Mouse (Mus musculus): Measurements from ENCODE around the gene Trim41. TPM values are rescaled to one million over a fixed set of nuclear protein-coding genes. Genes with fewer than 3 reads are reported as not detected.
A peak's percentile ranks its signal among the peaks of the same experiment; 100 is the strongest.

The Trim41 gene
- polyA plus RNA-seq, 1 experiment: 95.5 TPM

- Histone ChIP-seq H3K27ac (ENCODE audit: control insufficient read depth, insufficient read depth, low read depth, low read length) (no peak overlapping the region), H3K4me1 (ENCODE audit: control insufficient read depth, insufficient read depth, low read length) (no peaks in the 10 kb centered on the region), H3K27me3 (ENCODE audit: control insufficient read depth, insufficient read depth, low read length) (no peaks in the 10 kb centered on the region), H3K4me3 (ENCODE audit: control insufficient read depth, low read depth, low read length) (no peak overlapping the region), H3K36me3 (ENCODE audit: control insufficient read depth, insufficient read depth, low read length) (no peaks in the 10 kb centered on the region)
- TF ChIP-seq CTCF (IDR thresholded peaks at IDR 0.05; ENCODE audit: control insufficient read depth, insufficient read depth, insufficient replicate concordance, low read depth, low read length) (no peak), POLR2A (IDR thresholded peaks at IDR 0.05; ENCODE audit: control insufficient read depth, low read depth, low read length) (no peak)
Measured at GRCm38 (mm10) chr11:48844309-48844708, 27.2 kb upstream of the Trim41 start.

- H3K36me3 ChIP-seq (ENCODE audit: control insufficient read depth, insufficient read depth, low read length): no peaks in the 10 kb centered on the region
- H3K4me3 ChIP-seq (ENCODE audit: control insufficient read depth, low read depth, low read length): no peak overlapping the region
- no peak overlapping the region for H3K27ac ChIP-seq (ENCODE audit: control insufficient read depth, insufficient read depth, low read depth, low read length)
- H3K27me3 ChIP-seq (ENCODE audit: control insufficient read depth, insufficient read depth, low read length): no peaks in the 10 kb centered on the region
- no peaks in the 10 kb centered on the region for H3K4me1 ChIP-seq (ENCODE audit: control insufficient read depth, insufficient read depth, low read length)
- TF ChIP-seq POLR2A (IDR thresholded peaks at IDR 0.05; ENCODE audit: control insufficient read depth, low read depth, low read length) (no peak), CTCF (IDR thresholded peaks at IDR 0.05; ENCODE audit: control insufficient read depth, insufficient read depth, insufficient replicate concordance, low read depth, low read length) (no peak)
Measured at GRCm38 (mm10) chr11:48843202-48843601, 26.0 kb upstream of the Trim41 start.

GRCm38 (mm10) chr11:48842378-48842792 lies 25.2 kb upstream of the Trim41 start:
- Histone ChIP-seq H3K4me3 (ENCODE audit: control insufficient read depth, low read depth, low read length) (no peak overlapping the region), H3K27me3 (ENCODE audit: control insufficient read depth, insufficient read depth, low read length) (no peaks in the 10 kb centered on the region), H3K4me1 (ENCODE audit: control insufficient read depth, insufficient read depth, low read length) (peaks cover 3% of the 10 kb centered on the region), H3K27ac (ENCODE audit: control insufficient read depth, insufficient read depth, low read depth, low read length) (no peak overlapping the region), H3K36me3 (ENCODE audit: control insufficient read depth, insufficient read depth, low read length) (no peaks in the 10 kb centered on the region)
- no peak for TF ChIP-seq POLR2A (IDR thresholded peaks at IDR 0.05; ENCODE audit: control insufficient read depth, low read depth, low read length)
- TF ChIP-seq CTCF (IDR thresholded peaks at IDR 0.05; ENCODE audit: control insufficient read depth, insufficient read depth, insufficient replicate concordance, low read depth, low read length): no peak

- TF ChIP-seq CTCF (IDR thresholded peaks at IDR 0.05; ENCODE audit: control insufficient read depth, insufficient read depth, insufficient replicate concordance, low read depth, low read length): no peak
- no peak for TF ChIP-seq POLR2A (IDR thresholded peaks at IDR 0.05; ENCODE audit: control insufficient read depth, low read depth, low read length)
- H3K36me3 ChIP-seq (ENCODE audit: control insufficient read depth, insufficient read depth, low read length): no peaks in the 10 kb centered on the region
- no peak overlapping the region for H3K4me3 ChIP-seq (ENCODE audit: control insufficient read depth, low read depth, low read length)
- H3K4me1 ChIP-seq (ENCODE audit: control insufficient read depth, insufficient read depth, low read length): peaks cover 8% of the 10 kb centered on the region
- H3K27me3 ChIP-seq (ENCODE audit: control insufficient read depth, insufficient read depth, low read length): no peaks in the 10 kb centered on the region
- H3K27ac ChIP-seq (ENCODE audit: control insufficient read depth, insufficient read depth, low read depth, low read length): no peak overlapping the region
Measured at GRCm38 (mm10) chr11:48841213-48841612, 24.1 kb upstream of the Trim41 start.

GRCm38 (mm10) chr11:48840805-48841204 lies 23.7 kb upstream of the Trim41 start:
- Histone ChIP-seq H3K4me3 (ENCODE audit: control insufficient read depth, low read depth, low read length) (no peak overlapping the region), H3K4me1 (ENCODE audit: control insufficient read depth, insufficient read depth, low read length) (peaks cover 8% of the 10 kb centered on the region), H3K27ac (ENCODE audit: control insufficient read depth, insufficient read depth, low read depth, low read length) (no peak overlapping the region), H3K36me3 (ENCODE audit: control insufficient read depth, insufficient read depth, low read length) (no peaks in the 10 kb centered on the region), H3K27me3 (ENCODE audit: control insufficient read depth, insufficient read depth, low read length) (no peaks in the 10 kb centered on the region)
- TF ChIP-seq POLR2A (IDR thresholded peaks at IDR 0.05; ENCODE audit: control insufficient read depth, low read depth, low read length) (no peak), CTCF (IDR thresholded peaks at IDR 0.05; ENCODE audit: control insufficient read depth, insufficient read depth, insufficient replicate concordance, low read depth, low read length) (no peak)

- peaks cover 9% of the 10 kb centered on the region for H3K4me1 ChIP-seq (ENCODE audit: control insufficient read depth, insufficient read depth, low read length)
- H3K27ac ChIP-seq (ENCODE audit: control insufficient read depth, insufficient read depth, low read depth, low read length): no peak overlapping the region
- H3K36me3 ChIP-seq (ENCODE audit: control insufficient read depth, insufficient read depth, low read length): no peaks in the 10 kb centered on the region
- H3K4me3 ChIP-seq (ENCODE audit: control insufficient read depth, low read depth, low read length): no peak overlapping the region
- no peaks in the 10 kb centered on the region for H3K27me3 ChIP-seq (ENCODE audit: control insufficient read depth, insufficient read depth, low read length)
- TF ChIP-seq POLR2A (IDR thresholded peaks at IDR 0.05; ENCODE audit: control insufficient read depth, low read depth, low read length): no peak
- TF ChIP-seq CTCF (IDR thresholded peaks at IDR 0.05; ENCODE audit: control insufficient read depth, insufficient read depth, insufficient replicate concordance, low read depth, low read length): no peak
Measured at GRCm38 (mm10) chr11:48838879-48839680, 21.9 kb upstream of the Trim41 start.

- H3K4me1 ChIP-seq (ENCODE audit: control insufficient read depth, insufficient read depth, low read length): peaks cover 10% of the 10 kb centered on the region
- H3K36me3 ChIP-seq (ENCODE audit: control insufficient read depth, insufficient read depth, low read length): no peaks in the 10 kb centered on the region
- no peaks in the 10 kb centered on the region for H3K27me3 ChIP-seq (ENCODE audit: control insufficient read depth, insufficient read depth, low read length)
- peak overlapping the region; percentile 82 for H3K4me3 ChIP-seq (ENCODE audit: control insufficient read depth, low read depth, low read length)
- TF ChIP-seq POLR2A (IDR thresholded peaks at IDR 0.05; ENCODE audit: control insufficient read depth, low read depth, low read length) (peak; percentile 60; the same call in 1 of the 2 replicates), CTCF (IDR thresholded peaks at IDR 0.05; ENCODE audit: control insufficient read depth, insufficient read depth, insufficient replicate concordance, low read depth, low read length) (no peak)
- H3K27ac ChIP-seq (ENCODE audit: control insufficient read depth, insufficient read depth, low read depth, low read length): peak overlapping the region; percentile 59
Measured at GRCm38 (mm10) chr11:48838181-48838797, 21.1 kb upstream of the Trim41 start.
